Mouse (Mus musculus) bone marrow macrophage, adult 2 months (primary cell): ENCODE measurements around the gene Adgrb2. TPM values are rescaled to one million over a fixed set of nuclear protein-coding genes. Genes with fewer than 3 reads are reported as not detected.

Experiments
- H3K27ac ChIP-seq: 2 replicates; pipeline ENCODE4 v1.5.1; 2012; ENCODE audit warnings: low read depth, low read length; ENCODE audit not compliant: insufficient read depth
- H3K4me1 ChIP-seq: 2 replicates; pipeline ENCODE4 v1.6.1; 2012; ENCODE audit warnings: low read length; ENCODE audit not compliant: control insufficient read depth, insufficient read depth
- H3K4me3 ChIP-seq: 2 replicates; pipeline ENCODE4 v1.5.1; 2012; ENCODE audit warnings: mild to moderate bottlenecking, low read length, moderate library complexity; ENCODE audit not compliant: insufficient read depth
- CTCF ChIP-seq: IDR thresholded peaks from 2 replicates; pipeline ENCODE4 v1.5.1; 2012; ENCODE audit warnings: low read depth, mild to moderate bottlenecking, low read length, moderate library complexity
- POLR2A ChIP-seq: IDR thresholded peaks from 2 replicates; pipeline ENCODE4 v1.6.1; 2012; ENCODE audit warnings: mild to moderate bottlenecking, low read depth, low read length, borderline replicate concordance
- polyA plus RNA-seq: library from polyadenylated mRNA; stranded (reverse); fragments of >200 nt; gene quantifications from 2 replicates; pipeline ENCODE4 v1.2.4, GENCODE M21; 2012; ENCODE audit not compliant: missing spikeins, insufficient read depth, insufficient read length

The Adgrb2 gene
- polyA plus RNA-seq, result not detected in 2 replicates

GRCm38 (mm10) chr4:129984421-129985061, at the start of gene Adgrb2:
Adgrb2 (plus strand) TSS chr4:129984870.
- no peak for TF ChIP-seq POLR2A
- TF ChIP-seq CTCF, result 0 out of 2 replicates have a peak, but pooled peaks have one; percentile 8
- H3K4me1 ChIP-seq, result no peaks in the 10 kb centered on the region
- H3K4me3 ChIP-seq, result peak within 1 kb of the TSS; percentile 30; the same call in 1 of the 2 replicates
- H3K27ac ChIP-seq, result no peak within 1 kb of the TSS

GRCm38 (mm10) chr4:129951359-129951821, 33.3 kb upstream of the Adgrb2 start:
- Histone ChIP-seq H3K27ac (no peak overlapping the region), H3K4me3 (no peak overlapping the region), H3K4me1 (peaks cover 7% of the 10 kb centered on the region; the same call in 1 of the 2 replicates)
- TF ChIP-seq POLR2A (no peak), CTCF (no peak)

- no peak for TF ChIP-seq CTCF
- no peak overlapping the region for H3K4me3 ChIP-seq
- peaks cover 7% of the 10 kb centered on the region; the same call in 1 of the 2 replicates for H3K4me1 ChIP-seq
- H3K27ac ChIP-seq, result no peak overlapping the region
Observed at GRCm38 (mm10) chr4:129952241-129952810, 32.3 kb upstream of the Adgrb2 start.

GRCm38 (mm10) chr4:129954527-129954926, 30.1 kb upstream of the Adgrb2 start:
- no peak overlapping the region for H3K27ac ChIP-seq
- TF ChIP-seq CTCF (no peak), POLR2A (no peak)
- H3K4me1 ChIP-seq, result peaks cover 7% of the 10 kb centered on the region; the same call in 1 of the 2 replicates
- H3K4me3 ChIP-seq, result no peak overlapping the region

- Histone ChIP-seq H3K4me3 (peak overlapping the region; percentile 57), H3K27ac (no peak overlapping the region), H3K4me1 (peaks cover 4% of the 10 kb centered on the region)
- TF ChIP-seq CTCF (no peak), POLR2A (no peak)
Observed at GRCm38 (mm10) chr4:129960180-129960944, 24.3 kb upstream of the Adgrb2 start.

- TF ChIP-seq CTCF (no peak), POLR2A (no peak)
- H3K4me1 ChIP-seq, result peaks cover 4% of the 10 kb centered on the region
- no peak overlapping the region for H3K4me3 ChIP-seq
- H3K27ac ChIP-seq, result no peak overlapping the region
Observed at GRCm38 (mm10) chr4:129965294-129965693, 19.4 kb upstream of the Adgrb2 start.

- no peak overlapping the region for H3K27ac ChIP-seq
- TF ChIP-seq CTCF, result no peak
- TF ChIP-seq POLR2A, result no peak
- H3K4me3 ChIP-seq, result no peak overlapping the region
- no peaks in the 10 kb centered on the region for H3K4me1 ChIP-seq
Observed at GRCm38 (mm10) chr4:129966201-129966600, 18.5 kb upstream of the Adgrb2 start.

- TF ChIP-seq CTCF (no peak), POLR2A (no peak)
- Histone ChIP-seq H3K4me3 (no peak overlapping the region), H3K4me1 (no peaks in the 10 kb centered on the region), H3K27ac (no peak overlapping the region)
Observed at GRCm38 (mm10) chr4:129967024-129968014, 17.4 kb upstream of the Adgrb2 start.

GRCm38 (mm10) chr4:129970168-129970567, 14.5 kb upstream of the Adgrb2 start:
- TF ChIP-seq CTCF (no peak), POLR2A (no peak)
- no peak overlapping the region for H3K4me3 ChIP-seq
- no peaks in the 10 kb centered on the region for H3K4me1 ChIP-seq
- H3K27ac ChIP-seq, result no peak overlapping the region
